Mouse (Mus musculus): ENCODE measurements around the gene Mybpc1. TPM values are rescaled to one million over a fixed set of nuclear protein-coding genes. Genes with fewer than 3 reads are reported as not detected.
"Not testable (repeated sequence)": the region's sequence is repeated elsewhere in the genome, so short reads cannot be mapped to it uniquely, and the experiment has no call there.

Mybpc1 gene
- polyA plus RNA-seq, 1 experiment = not detected

DNA sequence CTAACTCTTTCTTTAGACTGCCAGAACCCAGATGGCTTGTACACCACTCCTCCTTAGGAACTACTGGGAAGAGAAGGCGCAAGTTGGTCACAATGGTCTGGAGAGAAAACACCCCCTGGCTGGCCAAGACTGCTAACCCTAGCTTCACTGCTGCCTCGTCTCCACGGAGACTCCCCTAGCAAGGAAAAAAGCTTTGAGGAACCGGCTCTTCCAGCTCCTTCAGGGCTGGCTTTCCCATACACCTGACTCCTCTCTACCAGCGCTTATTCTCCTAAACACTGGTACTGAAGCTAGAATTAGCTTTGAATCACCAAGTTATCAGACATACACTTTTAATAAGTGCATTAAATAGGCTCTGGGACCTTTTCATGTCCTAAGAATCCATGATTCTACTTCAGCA is 105.0 kb downstream of the Mybpc1 start:
- H3K4me1 ChIP-seq (ENCODE audit: control insufficient read depth, insufficient read depth, insufficient read length, low read length) = peaks cover 19% of the 10 kb centered on the region; the same call in 1 of the 2 replicates
- H3K27me3 ChIP-seq (ENCODE audit: control insufficient read depth, insufficient read depth, low read length) = no peaks in the 10 kb centered on the region
- no peak overlapping the region for H3K4me3 ChIP-seq (ENCODE audit: low read depth, low read length)
- WGBS = 56% methylated on average over 5 of the region's 5 CpGs
- no peak overlapping the region for H3K27ac ChIP-seq (ENCODE audit: insufficient read depth, low read depth, low read length)
- no peaks in the 10 kb centered on the region for H3K36me3 ChIP-seq (ENCODE audit: control insufficient read depth, insufficient read depth, low read length)
- TF ChIP-seq POLR2A (IDR thresholded peaks at IDR 0.05; ENCODE audit: low read depth, low read length) (no peak), CTCF (IDR thresholded peaks at IDR 0.05; ENCODE audit: extremely low read depth, insufficient read length, insufficient replicate concordance, low read depth, low read length) (no peak)

DNA sequence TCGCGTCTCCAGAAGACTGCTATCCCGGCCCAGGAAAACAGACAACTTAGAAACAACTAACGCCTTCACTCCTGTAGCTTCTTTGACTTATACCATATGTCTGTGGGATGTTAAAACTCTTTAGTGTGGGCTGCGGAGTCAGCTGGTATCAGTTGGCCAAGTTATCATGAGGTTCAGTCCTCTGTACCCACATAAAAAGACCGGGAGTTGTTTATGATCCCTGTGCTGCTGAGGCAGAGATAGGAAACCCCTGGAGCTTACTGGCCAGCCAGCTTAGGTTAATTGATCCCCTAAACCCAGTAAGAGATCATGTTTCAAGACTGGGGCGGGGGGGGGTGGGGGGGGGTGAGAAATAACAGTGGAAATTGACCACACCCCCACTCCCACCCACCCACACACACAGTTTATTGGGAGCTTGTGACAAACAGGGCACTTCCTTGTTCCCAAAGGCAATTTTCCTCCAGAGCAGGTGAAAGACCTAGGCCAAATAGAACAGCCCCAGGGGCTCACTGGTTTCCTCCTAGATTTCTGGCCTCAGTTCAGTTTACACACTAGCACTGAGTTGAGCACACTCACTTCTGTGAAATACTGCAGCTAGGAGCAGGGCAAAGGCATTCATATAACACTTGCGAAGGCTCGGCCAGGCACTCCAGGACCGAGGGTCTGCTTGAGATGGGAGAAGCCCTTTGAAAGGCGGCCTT is 107.9 kb downstream of the Mybpc1 start:
- Histone ChIP-seq H3K4me1 (ENCODE audit: control insufficient read depth, insufficient read depth, insufficient read length, low read length) (peaks cover 12% of the 10 kb centered on the region; the same call in 1 of the 2 replicates), H3K36me3 (ENCODE audit: control insufficient read depth, insufficient read depth, low read length) (peaks cover 2% of the 10 kb centered on the region; the same call in 1 of the 2 replicates), H3K27ac (ENCODE audit: insufficient read depth, low read depth, low read length) (peak overlapping the region; percentile 53), H3K27me3 (ENCODE audit: control insufficient read depth, insufficient read depth, low read length) (no peaks in the 10 kb centered on the region), H3K4me3 (ENCODE audit: low read depth, low read length) (no peak overlapping the region)
- 29% methylated on average over 11 of the region's 11 CpGs for WGBS
- no peak for TF ChIP-seq CTCF (IDR thresholded peaks at IDR 0.05; ENCODE audit: extremely low read depth, insufficient read length, insufficient replicate concordance, low read depth, low read length)
- TF ChIP-seq POLR2A (IDR thresholded peaks at IDR 0.05; ENCODE audit: low read depth, low read length) = no peak

DNA sequence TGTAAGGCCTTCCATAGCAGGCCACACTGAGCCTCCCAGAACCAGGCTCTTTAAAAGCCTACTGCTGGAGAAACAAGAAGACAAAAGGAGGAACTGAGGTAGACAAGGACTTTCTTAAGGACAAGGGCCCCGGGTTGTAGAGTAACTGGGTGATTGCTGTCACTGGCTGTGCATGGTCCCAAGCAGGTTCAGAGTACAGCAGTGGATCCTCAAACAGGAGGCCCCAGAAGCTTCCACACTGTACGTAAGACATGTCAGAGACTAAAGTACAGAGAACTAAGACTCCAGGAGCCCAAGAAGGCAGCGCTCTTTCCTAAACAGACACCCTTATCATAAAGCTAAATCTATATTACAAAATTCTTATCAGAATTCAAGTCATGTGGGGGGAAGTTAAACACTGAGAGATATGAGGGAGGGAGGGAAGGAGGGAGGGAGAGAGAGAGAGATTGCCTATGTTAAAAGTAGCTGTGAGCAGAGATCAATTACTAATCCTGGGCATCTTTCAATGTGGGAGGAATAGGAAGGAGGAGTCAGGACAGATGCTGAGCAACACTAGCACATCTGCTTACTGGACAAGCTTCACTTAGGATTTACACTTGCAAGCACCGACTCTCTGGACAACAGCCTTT is 109.9 kb downstream of the Mybpc1 start:
- WGBS = 30% methylated on average over 4 of the region's 4 CpGs
- no peak overlapping the region for H3K27ac ChIP-seq (ENCODE audit: insufficient read depth, low read depth, low read length)
- peaks cover 4% of the 10 kb centered on the region for H3K36me3 ChIP-seq (ENCODE audit: control insufficient read depth, insufficient read depth, low read length)
- peaks cover 14% of the 10 kb centered on the region; the same call in 1 of the 2 replicates for H3K4me1 ChIP-seq (ENCODE audit: control insufficient read depth, insufficient read depth, insufficient read length, low read length)
- H3K27me3 ChIP-seq (ENCODE audit: control insufficient read depth, insufficient read depth, low read length) = no peaks in the 10 kb centered on the region
- H3K4me3 ChIP-seq (ENCODE audit: low read depth, low read length) = no peak overlapping the region
- TF ChIP-seq CTCF (IDR thresholded peaks at IDR 0.05; ENCODE audit: extremely low read depth, insufficient read length, insufficient replicate concordance, low read depth, low read length) = no peak
- no peak for TF ChIP-seq POLR2A (IDR thresholded peaks at IDR 0.05; ENCODE audit: low read depth, low read length)

DNA sequence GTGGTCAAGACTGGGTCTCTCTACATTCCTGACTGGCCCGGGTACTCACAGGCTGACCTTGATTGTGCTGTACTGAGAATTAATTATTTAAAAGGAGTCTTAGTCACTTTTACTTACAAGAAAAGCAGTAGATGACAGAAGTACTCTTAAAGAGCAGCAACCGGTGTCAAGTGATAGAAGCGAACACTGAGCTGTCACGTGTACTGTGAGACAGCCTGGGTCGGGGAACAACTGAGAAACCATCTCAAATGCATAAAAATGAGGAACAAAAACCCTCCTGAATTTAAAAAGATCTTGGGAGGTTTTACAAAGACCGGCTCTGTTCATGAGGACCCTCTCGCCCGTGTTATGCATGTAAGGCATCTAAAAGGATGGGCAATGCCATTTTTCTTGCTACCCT is 112.3 kb downstream of the Mybpc1 start:
- no peak overlapping the region for H3K4me3 ChIP-seq (ENCODE audit: low read depth, low read length)
- WGBS = 85% methylated on average over 8 of the region's 8 CpGs
- no peak for TF ChIP-seq POLR2A (IDR thresholded peaks at IDR 0.05; ENCODE audit: low read depth, low read length)
- TF ChIP-seq CTCF (IDR thresholded peaks at IDR 0.05; ENCODE audit: extremely low read depth, insufficient read length, insufficient replicate concordance, low read depth, low read length) = no peak
- H3K4me1 ChIP-seq (ENCODE audit: control insufficient read depth, insufficient read depth, insufficient read length, low read length) = peaks cover 14% of the 10 kb centered on the region; the same call in 1 of the 2 replicates
- peaks cover 8% of the 10 kb centered on the region for H3K36me3 ChIP-seq (ENCODE audit: control insufficient read depth, insufficient read depth, low read length)
- no peaks in the 10 kb centered on the region for H3K27me3 ChIP-seq (ENCODE audit: control insufficient read depth, insufficient read depth, low read length)
- H3K27ac ChIP-seq (ENCODE audit: insufficient read depth, low read depth, low read length) = no peak overlapping the region

DNA sequence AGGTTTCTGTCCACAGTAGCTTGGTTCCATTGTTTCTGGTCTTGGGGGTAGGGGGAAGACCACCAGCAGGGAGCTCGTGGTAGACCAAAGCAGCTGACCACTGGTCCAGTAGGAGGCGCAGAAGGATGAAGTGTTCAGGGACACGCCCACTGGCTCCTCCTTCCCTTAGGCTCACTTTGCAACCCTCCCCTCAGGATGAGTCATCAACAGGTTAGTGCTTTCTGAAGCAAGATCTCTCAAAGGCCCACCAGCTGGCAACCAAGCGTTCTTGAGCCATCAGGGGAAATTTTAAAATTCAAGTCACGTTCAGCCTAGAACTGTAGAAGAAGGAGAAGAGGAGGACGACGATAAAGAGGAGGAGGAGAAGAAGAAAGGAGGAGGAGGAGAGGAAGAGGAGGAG is 113.3 kb downstream of the Mybpc1 start:
- no peak overlapping the region for H3K4me3 ChIP-seq (ENCODE audit: low read depth, low read length)
- no peak for TF ChIP-seq POLR2A (IDR thresholded peaks at IDR 0.05; ENCODE audit: low read depth, low read length)
- peak; percentile 38; the same call in 1 of the 2 replicates for TF ChIP-seq CTCF (IDR thresholded peaks at IDR 0.05; ENCODE audit: extremely low read depth, insufficient read length, insufficient replicate concordance, low read depth, low read length)
- H3K27ac ChIP-seq (ENCODE audit: insufficient read depth, low read depth, low read length) = no peak overlapping the region
- peaks cover 10% of the 10 kb centered on the region for H3K36me3 ChIP-seq (ENCODE audit: control insufficient read depth, insufficient read depth, low read length)
- peaks cover 10% of the 10 kb centered on the region; the same call in 1 of the 2 replicates for H3K4me1 ChIP-seq (ENCODE audit: control insufficient read depth, insufficient read depth, insufficient read length, low read length)
- whole genome bisulfite sequencing = 61% methylated on average over 7 of the region's 7 CpGs
- H3K27me3 ChIP-seq (ENCODE audit: control insufficient read depth, insufficient read depth, low read length) = no peaks in the 10 kb centered on the region

DNA sequence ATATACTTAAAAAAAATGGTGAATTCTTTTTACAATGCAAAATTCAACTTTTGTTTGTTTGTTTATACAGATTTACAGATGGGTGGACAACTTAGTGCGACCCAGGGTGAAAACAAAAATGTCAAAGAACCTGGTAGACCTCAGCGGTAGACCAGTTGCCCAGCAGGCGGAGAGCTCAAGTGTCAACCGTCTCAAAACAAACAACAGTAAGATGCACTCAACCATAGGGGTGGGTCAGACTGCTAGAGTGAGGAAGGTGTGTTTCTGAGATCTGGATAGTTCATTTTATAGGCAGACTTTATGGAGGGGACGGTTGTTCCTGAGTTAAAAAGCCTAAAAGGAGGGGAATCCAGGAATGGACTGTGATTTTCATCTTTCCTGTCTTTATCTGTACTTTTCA is 116.3 kb downstream of the Mybpc1 start:
- Histone ChIP-seq H3K36me3 (ENCODE audit: control insufficient read depth, insufficient read depth, low read length) (peaks cover 23% of the 10 kb centered on the region), H3K4me1 (ENCODE audit: control insufficient read depth, insufficient read depth, insufficient read length, low read length) (0 out of 2 replicates have a peak, but pooled peaks cover 2% of the 10 kb centered on the region), H3K27me3 (ENCODE audit: control insufficient read depth, insufficient read depth, low read length) (no peaks in the 10 kb centered on the region), H3K4me3 (ENCODE audit: low read depth, low read length) (no peak overlapping the region), H3K27ac (ENCODE audit: insufficient read depth, low read depth, low read length) (no peak overlapping the region)
- WGBS = 91% methylated on average over 5 of the region's 5 CpGs
- TF ChIP-seq CTCF (IDR thresholded peaks at IDR 0.05; ENCODE audit: extremely low read depth, insufficient read length, insufficient replicate concordance, low read depth, low read length) = no peak
- TF ChIP-seq POLR2A (IDR thresholded peaks at IDR 0.05; ENCODE audit: low read depth, low read length) = no peak

DNA sequence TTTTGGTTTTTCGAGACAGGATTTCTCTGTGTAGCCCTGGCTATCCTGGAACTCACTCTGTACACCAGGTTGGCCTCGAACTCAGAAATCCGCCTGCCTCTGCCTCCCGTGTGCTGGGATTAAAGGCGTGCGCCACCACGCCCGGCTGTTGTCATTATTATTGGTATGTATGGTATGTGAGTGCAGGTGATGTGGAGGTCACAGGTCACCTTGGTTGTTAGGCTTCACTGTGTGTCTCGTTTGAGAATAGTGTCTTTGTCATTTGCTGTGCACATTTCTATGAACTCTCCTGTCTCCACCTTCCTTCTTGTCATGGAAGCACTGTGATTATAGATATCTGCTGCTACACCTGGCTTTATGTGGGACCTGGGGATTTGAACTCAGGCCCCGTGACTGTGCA is 122.1 kb downstream of the Mybpc1 start:
- H3K27me3 ChIP-seq (ENCODE audit: control insufficient read depth, insufficient read depth, low read length); H3K4me1 ChIP-seq (ENCODE audit: control insufficient read depth, insufficient read depth, insufficient read length, low read length); H3K27ac ChIP-seq (ENCODE audit: insufficient read depth, low read depth, low read length); H3K4me3 ChIP-seq (ENCODE audit: low read depth, low read length): not testable (repeated sequence)
- H3K36me3 ChIP-seq (ENCODE audit: control insufficient read depth, insufficient read depth, low read length) = peaks cover 27% of the 10 kb centered on the region
- 86% methylated on average over 10 of the region's 10 CpGs for WGBS

Other genes starting within 250 kb of the Mybpc1 start
- gene Dram1, start 226.1 kb downstream of the Mybpc1 start, polyA plus RNA-seq (2012; rRNA removed) = 3.6 and 4.6 TPM in 2 replicates
- 4.5 and 6.1 TPM in 2 replicates for gene Gnptab, start 226.0 kb downstream of the Mybpc1 start, polyA plus RNA-seq (2012; rRNA removed)
- gene Sycp3, start 145.6 kb downstream of the Mybpc1 start, polyA plus RNA-seq (2012; rRNA removed) = not detected in 2 replicates
- gene Chpt1, start 101.1 kb downstream of the Mybpc1 start, polyA plus RNA-seq (2012; rRNA removed) = 90.5 and 98.9 TPM in 2 replicates
- not detected in 2 replicates for gene Spic, start 79.9 kb upstream of the Mybpc1 start, polyA plus RNA-seq (2012; rRNA removed)
- 7.0 and 9.5 TPM in 2 replicates for gene Arl1, start 125.7 kb upstream of the Mybpc1 start, polyA plus RNA-seq (2012; rRNA removed)
- 0.60 and 1.2 TPM in 2 replicates for gene Utp20, start 221.7 kb upstream of the Mybpc1 start, polyA plus RNA-seq (2012; rRNA removed)

Measured in small intestine, adult 2 months (tissue).